Mouse (Mus musculus) liver, embryonic 15.5 days (tissue): Measurements from ENCODE around the gene Brdt. TPM values are rescaled to one million over a fixed set of nuclear protein-coding genes. Genes with fewer than 3 reads are reported as not detected.
"Not testable (repeated sequence)": the region's sequence is repeated elsewhere in the genome, so short reads cannot be mapped to it uniquely, and the experiment has no call there.

Experiments used
- ATAC-seq: fragments of 200-750 bp; cut with Nextera tagmentation; 2 replicates; pipeline ENCODE4 v1.8.0; 2017; ENCODE audit warnings: moderate number of reproducible peaks, mild to moderate bottlenecking, moderate library complexity; ENCODE audit not compliant: insufficient read depth
- H3K27ac ChIP-seq: fragments of 300-500 bp; sonication (generic); replicated peaks from 2 replicates; pipeline ENCODE4 v1.5.1; 2015; ENCODE audit warnings: mild to moderate bottlenecking, inconsistent platforms
- H3K27me3 ChIP-seq: fragments of 300-500 bp; sonication (generic); 2 replicates; pipeline ENCODE4 v1.6.1; 2015; ENCODE audit warnings: mild to moderate bottlenecking, inconsistent platforms
- H3K36me3 ChIP-seq: fragments of 300-500 bp; sonication (generic); replicated peaks from 2 replicates; pipeline ENCODE4 v1.6.1; 2015; ENCODE audit warnings: moderate library complexity, mild to moderate bottlenecking, inconsistent platforms
- H3K4me1 ChIP-seq: fragments of 300-500 bp; sonication (generic); replicated peaks from 2 replicates; pipeline ENCODE4 v1.6.1; 2015; ENCODE audit warnings: inconsistent platforms
- H3K4me2 ChIP-seq: fragments of 300-500 bp; sonication (generic); 2 replicates; pipeline ENCODE4 v1.6.1; 2015; ENCODE audit warnings: moderate library complexity, mild to moderate bottlenecking, inconsistent platforms
- H3K4me3 ChIP-seq: fragments of 300-500 bp; sonication (generic); replicated peaks from 2 replicates; pipeline ENCODE4 v1.5.1; 2015; ENCODE audit warnings: mild to moderate bottlenecking, inconsistent platforms
- H3K9ac ChIP-seq: fragments of 300-500 bp; sonication (generic); 2 replicates; pipeline ENCODE4 v1.6.1; 2015; ENCODE audit warnings: moderate library complexity, mild to moderate bottlenecking, inconsistent platforms
- H3K9me3 ChIP-seq: fragments of 300-500 bp; sonication (generic); replicated peaks from 2 replicates; pipeline ENCODE4 v1.6.1; 2016; ENCODE audit warnings: inconsistent platforms
- WGBS: fragments of 180-500 bp; shearing (Covaris S2); methylation state at CpG from one replicate; pipeline ENCODE4 v1.1.7; 2015; ENCODE audit warnings: mixed read lengths; ENCODE audit not compliant: insufficient replicate concordance; 5-methylcytosine and 5-hydroxymethylcytosine counted together
- polyA plus RNA-seq: library from polyadenylated mRNA; unstranded; fragments of >200 nt; fragmentation: Nextera tagmentation; extraction: Ambion mirVana; gene quantifications from 2 replicates; pipeline ENCODE4 v1.2.1, GENCODE M21; 2015

Brdt gene
- polyA plus RNA-seq, 1 experiment from 2014 or later: 0.23 TPM

GRCm38 (mm10) chr5:107386448-107386847 lies 55.5 kb downstream of the Brdt start:
- H3K27me3 ChIP-seq, H3K9ac ChIP-seq, ATAC-seq, H3K4me3 ChIP-seq, H3K9me3 ChIP-seq, H3K27ac ChIP-seq, H3K4me2 ChIP-seq, H3K36me3 ChIP-seq, H3K4me1 ChIP-seq: not testable (repeated sequence)

GRCm38 (mm10) chr5:107387788-107388187 lies 56.8 kb downstream of the Brdt start:
- ATAC-seq: no peak
- no peak overlapping the region for H3K4me3 ChIP-seq
- H3K27me3 ChIP-seq: no peaks in the 10 kb centered on the region
- no peaks in the 10 kb centered on the region for H3K4me1 ChIP-seq
- H3K36me3 ChIP-seq: no peaks in the 10 kb centered on the region
- H3K9ac ChIP-seq: no peak overlapping the region
- no peaks in the 10 kb centered on the region for H3K9me3 ChIP-seq
- H3K27ac ChIP-seq: no peak overlapping the region
- no peak overlapping the region for H3K4me2 ChIP-seq
- 71% methylated on average over 1 of the region's 1 CpGs for WGBS

GRCm38 (mm10) chr5:107389373-107389772 lies 58.4 kb downstream of the Brdt start:
- H3K4me3 ChIP-seq: no peak overlapping the region
- no peak overlapping the region for H3K4me2 ChIP-seq
- no peaks in the 10 kb centered on the region for H3K36me3 ChIP-seq
- ATAC-seq: no peak
- H3K4me1 ChIP-seq: no peaks in the 10 kb centered on the region
- H3K9ac ChIP-seq: no peak overlapping the region
- no peak overlapping the region for H3K27ac ChIP-seq
- H3K9me3 ChIP-seq: no peaks in the 10 kb centered on the region
- 77% methylated on average over 2 of the region's 2 CpGs for WGBS
- H3K27me3 ChIP-seq: no peaks in the 10 kb centered on the region

GRCm38 (mm10) chr5:107394437-107394836 lies 63.5 kb downstream of the Brdt start:
- Histone ChIP-seq H3K27ac (no peak overlapping the region), H3K9me3 (no peaks in the 10 kb centered on the region), H3K4me3 (no peak overlapping the region), H3K36me3 (no peaks in the 10 kb centered on the region), H3K9ac (no peak overlapping the region), H3K4me1 (no peaks in the 10 kb centered on the region), H3K4me2 (no peak overlapping the region), H3K27me3 (no peaks in the 10 kb centered on the region)
- WGBS: 30% methylated on average over 2 of the region's 2 CpGs
- ATAC-seq: no peak

- 18% methylated on average over 5 of the region's 5 CpGs for WGBS
- Histone ChIP-seq H3K9ac (no peak within 1 kb of the TSS), H3K36me3 (no peaks in the 10 kb centered on the region), H3K27me3 (peaks cover 65% of the 10 kb centered on the region), H3K4me1 (peaks cover 9% of the 10 kb centered on the region; the same call in 1 of the 2 replicates), H3K4me2 (peak within 1 kb of the TSS; percentile 69), H3K27ac (no peak within 1 kb of the TSS), H3K9me3 (no peaks in the 10 kb centered on the region), H3K4me3 (peak within 1 kb of the TSS; percentile 49)
- ATAC-seq: no peak
Observed at GRCm38 (mm10) chr5:107402436-107402835, 71.5 kb downstream of the Brdt start, which contains the start of gene Ephx4. TSS of gene Ephx4 (plus strand) at chr5:107402736.

- no peak overlapping the region for H3K27ac ChIP-seq
- no peaks in the 10 kb centered on the region for H3K36me3 ChIP-seq
- peaks cover 9% of the 10 kb centered on the region; the same call in 1 of the 2 replicates for H3K4me1 ChIP-seq
- H3K4me2 ChIP-seq: peak overlapping the region; percentile 69
- no peak overlapping the region for H3K9ac ChIP-seq
- WGBS: under 1% methylated on average over 79 of the region's 80 CpGs
- H3K9me3 ChIP-seq: no peaks in the 10 kb centered on the region
- peaks cover 65% of the 10 kb centered on the region for H3K27me3 ChIP-seq
- ATAC-seq: no peak
- H3K4me3 ChIP-seq: peak overlapping the region; percentile 49
Observed at GRCm38 (mm10) chr5:107403011-107403946, 72.3 kb downstream of the Brdt start.

GRCm38 (mm10) chr5:107403947-107404684 lies 73.2 kb downstream of the Brdt start:
- Histone ChIP-seq H3K9ac (no peak overlapping the region), H3K27ac (no peak overlapping the region), H3K4me3 (peak overlapping the region; percentile 49), H3K4me2 (peak overlapping the region; percentile 69), H3K4me1 (peaks cover 9% of the 10 kb centered on the region; the same call in 1 of the 2 replicates), H3K27me3 (peaks cover 65% of the 10 kb centered on the region), H3K9me3 (no peaks in the 10 kb centered on the region), H3K36me3 (no peaks in the 10 kb centered on the region)
- no peak for ATAC-seq
- 27% methylated on average over 12 of the region's 12 CpGs for WGBS

DNA sequence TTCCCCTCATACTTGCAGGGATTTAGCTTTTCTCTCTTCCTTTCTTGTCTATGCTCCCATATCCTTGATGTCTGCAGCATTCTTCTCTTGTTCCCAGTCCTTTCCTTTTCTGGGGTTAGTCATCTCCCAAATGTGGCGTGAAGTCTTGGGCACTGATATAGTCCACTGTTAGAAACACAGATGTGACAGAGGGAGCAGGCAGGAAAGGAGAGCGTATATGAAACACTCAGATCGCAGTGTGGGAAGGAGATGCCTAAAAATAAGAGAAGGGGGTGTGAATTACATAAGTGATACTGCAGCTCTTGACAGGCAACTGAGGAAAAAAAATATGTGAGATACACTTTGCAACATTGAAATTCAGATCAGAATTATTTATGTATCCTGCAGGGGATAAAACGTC lies 74.4 kb downstream of the Brdt start:
- no peak overlapping the region for H3K4me2 ChIP-seq
- no peak overlapping the region for H3K9ac ChIP-seq
- no peak overlapping the region for H3K27ac ChIP-seq
- 72% methylated on average over 4 of the region's 4 CpGs for WGBS
- H3K27me3 ChIP-seq: peaks cover 62% of the 10 kb centered on the region
- H3K36me3 ChIP-seq: no peaks in the 10 kb centered on the region
- H3K9me3 ChIP-seq: no peaks in the 10 kb centered on the region
- no peak overlapping the region for H3K4me3 ChIP-seq
- no peak for ATAC-seq
- peaks cover 9% of the 10 kb centered on the region; the same call in 1 of the 2 replicates for H3K4me1 ChIP-seq

DNA sequence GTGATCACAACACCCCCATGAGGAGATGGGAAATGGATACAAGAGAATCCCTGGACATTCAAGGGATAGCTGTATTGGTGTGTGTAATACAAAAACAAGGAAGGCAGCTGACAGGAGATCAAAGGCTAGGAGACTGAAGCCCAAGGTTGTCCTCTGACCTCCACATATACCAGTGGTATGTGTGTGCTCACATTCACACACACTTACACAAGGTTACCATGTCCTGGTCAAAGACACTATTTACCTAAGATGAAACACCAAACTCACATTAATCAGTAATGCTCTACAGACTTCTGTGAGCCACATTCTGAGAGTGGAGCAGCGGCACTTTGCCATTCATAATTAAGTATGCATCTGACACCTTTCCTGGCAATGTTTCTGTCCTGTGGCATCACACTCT lies 79.3 kb downstream of the Brdt start:
- no peak for ATAC-seq
- 76% methylated on average over 1 of the region's 1 CpGs for WGBS
- no peaks in the 10 kb centered on the region for H3K4me1 ChIP-seq

GRCm38 (mm10) chr5:107411326-107411725 lies 80.4 kb downstream of the Brdt start:
- H3K27me3 ChIP-seq: peaks cover 6% of the 10 kb centered on the region; the same call in 1 of the 2 replicates
- H3K4me3 ChIP-seq: no peak overlapping the region
- H3K4me2 ChIP-seq: no peak overlapping the region
- H3K9ac ChIP-seq: no peak overlapping the region
- ATAC-seq: no peak
- H3K9me3 ChIP-seq: no peaks in the 10 kb centered on the region
- no peaks in the 10 kb centered on the region for H3K4me1 ChIP-seq
- no peak overlapping the region for H3K27ac ChIP-seq
- 63% methylated on average over 4 of the region's 4 CpGs for WGBS
- H3K36me3 ChIP-seq: no peaks in the 10 kb centered on the region

More for the DNA sequence above, 79.3 kb downstream of the Brdt start:
- no peak overlapping the region for H3K27ac ChIP-seq
- no peak overlapping the region for H3K4me2 ChIP-seq
- H3K4me3 ChIP-seq: no peak overlapping the region
- no peaks in the 10 kb centered on the region for H3K9me3 ChIP-seq
- H3K9ac ChIP-seq: no peak overlapping the region
- peaks cover 16% of the 10 kb centered on the region for H3K27me3 ChIP-seq
- H3K36me3 ChIP-seq: no peaks in the 10 kb centered on the region

DNA sequence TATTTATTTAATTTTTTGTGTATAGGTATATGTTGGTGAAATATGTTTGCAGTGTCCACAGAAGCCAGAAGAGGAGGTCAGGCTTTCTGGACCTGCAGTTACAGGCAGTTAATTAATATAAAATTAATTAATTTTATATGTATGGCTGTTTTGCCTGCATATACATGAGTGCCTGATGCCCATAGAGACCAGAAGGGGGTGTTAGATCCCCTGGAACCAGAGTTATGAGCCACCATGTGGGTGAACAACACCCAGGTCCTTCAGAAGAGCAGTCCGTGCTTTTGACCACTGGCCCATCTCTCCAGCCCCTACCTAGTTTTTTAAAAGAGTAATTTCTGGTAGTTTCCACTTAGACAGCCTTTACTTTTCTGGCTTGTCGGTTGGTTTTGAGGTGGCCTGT lies 81.3 kb downstream of the Brdt start:
- 67% methylated on average over 2 of the region's 2 CpGs for WGBS
- no peak overlapping the region for H3K4me2 ChIP-seq
- ATAC-seq: no peak

More for the DNA sequence above, 81.3 kb downstream of the Brdt start:
- Histone ChIP-seq H3K27ac (no peak overlapping the region), H3K4me1 (no peaks in the 10 kb centered on the region), H3K9me3 (no peaks in the 10 kb centered on the region), H3K4me3 (no peak overlapping the region), H3K36me3 (no peaks in the 10 kb centered on the region), H3K9ac (no peak overlapping the region), H3K27me3 (no peaks in the 10 kb centered on the region)
